Mouse (Mus musculus) forebrain, embryonic 13.5 days (tissue): ENCODE measurements around the gene Npcd. TPM values are rescaled to one million over a fixed set of nuclear protein-coding genes. Genes with fewer than 3 reads are reported as not detected.

Experiments used
- ATAC-seq: fragments of 200-750 bp; cut with Nextera tagmentation; 2 replicates; pipeline ENCODE4 v1.8.0; 2017
- H3K27ac ChIP-seq: fragments of 300-500 bp; sonication (generic); 2 replicates; pipeline ENCODE4 v1.5.1; 2015; ENCODE audit warnings: inconsistent platforms, mild to moderate bottlenecking, moderate library complexity
- H3K27me3 ChIP-seq: fragments of 300-500 bp; sonication (generic); 2 replicates; pipeline ENCODE4 v1.6.1; 2015; ENCODE audit warnings: mild to moderate bottlenecking, inconsistent platforms
- H3K36me3 ChIP-seq: fragments of 300-500 bp; sonication (generic); 2 replicates; pipeline ENCODE4 v1.6.1; 2015; ENCODE audit warnings: mild to moderate bottlenecking, inconsistent platforms; ENCODE audit not compliant: poor library complexity, severe bottlenecking
- H3K4me1 ChIP-seq: fragments of 300-500 bp; sonication (generic); 2 replicates; pipeline ENCODE4 v1.6.1; 2015; ENCODE audit warnings: inconsistent platforms
- H3K4me2 ChIP-seq: fragments of 300-500 bp; sonication (generic); 2 replicates; pipeline ENCODE4 v1.6.1; 2015; ENCODE audit warnings: inconsistent platforms, mild to moderate bottlenecking, moderate library complexity
- H3K4me3 ChIP-seq: fragments of 300-500 bp; sonication (generic); 2 replicates; pipeline ENCODE4 v1.5.1; 2015; ENCODE audit warnings: mild to moderate bottlenecking, inconsistent platforms
- H3K9ac ChIP-seq: fragments of 300-500 bp; sonication (generic); 2 replicates; pipeline ENCODE4 v1.6.1; 2015; ENCODE audit warnings: mild to moderate bottlenecking, inconsistent platforms
- H3K9me3 ChIP-seq: fragments of 300-500 bp; sonication (generic); replicated peaks from 2 replicates; pipeline ENCODE4 v1.6.1; 2016; ENCODE audit warnings: inconsistent platforms
- WGBS: fragments of 180-500 bp; shearing (Covaris S2); methylation state at CpG from one replicate; pipeline ENCODE4 v1.1.7; 2015; 5-methylcytosine and 5-hydroxymethylcytosine counted together
- polyA plus RNA-seq: library from polyadenylated mRNA; unstranded; fragments of >200 nt; fragmentation: Nextera tagmentation; extraction: Ambion mirVana; gene quantifications from 2 replicates; pipeline ENCODE4 v1.2.1, GENCODE M21; 2015

Npcd gene
- polyA plus RNA-seq, 1 experiment from 2014 or later, result not detected

DNA sequence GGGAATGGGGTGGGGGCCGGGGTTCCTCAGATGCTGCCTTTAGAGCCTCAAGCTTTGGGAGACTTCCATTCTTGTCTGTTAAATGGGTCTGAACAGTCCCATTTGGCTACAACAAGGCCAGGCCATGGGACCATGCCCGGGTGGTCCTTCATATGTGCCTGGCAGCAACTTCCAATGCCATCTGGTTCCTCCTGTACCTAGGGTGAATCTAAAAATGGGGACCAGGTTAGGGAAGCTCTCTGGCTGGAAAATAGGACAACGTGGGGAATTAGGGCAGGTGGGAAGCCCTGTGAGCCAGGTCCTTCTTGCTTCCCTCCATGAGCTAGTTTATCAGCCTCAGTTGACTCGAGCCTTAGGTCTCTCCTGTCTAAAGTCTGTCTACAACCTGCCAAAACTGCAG lies 23.0 kb downstream of the Npcd start:
- Histone ChIP-seq H3K27me3 (peaks cover 29% of the 10 kb centered on the region), H3K4me1 (no peaks in the 10 kb centered on the region), H3K9ac (no peak overlapping the region), H3K4me3 (no peak overlapping the region), H3K9me3 (no peaks in the 10 kb centered on the region), H3K4me2 (no peak overlapping the region), H3K27ac (no peak overlapping the region), H3K36me3 (no peaks in the 10 kb centered on the region)
- no peak for ATAC-seq
- 67% methylated on average over 4 of the region's 4 CpGs for WGBS

DNA sequence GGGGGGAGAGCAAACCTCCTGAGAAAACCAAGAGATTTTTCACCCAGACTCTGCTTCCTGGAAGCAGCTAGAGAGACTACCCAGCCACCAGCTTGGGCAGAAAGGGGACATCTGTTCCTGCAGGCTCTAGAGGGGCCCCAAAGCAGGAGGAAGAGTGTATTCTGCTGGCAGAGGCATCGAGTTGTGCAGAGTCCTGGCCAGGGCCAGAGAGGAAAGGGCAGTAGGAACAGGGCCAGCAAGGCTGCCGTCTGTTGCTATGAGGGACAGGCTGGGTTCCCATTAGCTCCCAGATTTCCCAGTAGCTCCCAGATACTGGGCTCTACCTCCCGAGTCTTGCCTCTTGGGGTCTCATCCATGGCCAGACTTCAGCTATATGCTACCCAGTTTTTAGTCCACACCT lies 24.0 kb downstream of the Npcd start:
- Histone ChIP-seq H3K4me3 (no peak overlapping the region), H3K9me3 (no peaks in the 10 kb centered on the region), H3K36me3 (no peaks in the 10 kb centered on the region), H3K4me2 (no peak overlapping the region), H3K27me3 (peaks cover 38% of the 10 kb centered on the region), H3K9ac (no peak overlapping the region), H3K4me1 (0 out of 2 replicates have a peak, but pooled peaks cover 2% of the 10 kb centered on the region), H3K27ac (no peak overlapping the region)
- ATAC-seq, result no peak
- 62% methylated on average over 2 of the region's 3 CpGs for WGBS

DNA sequence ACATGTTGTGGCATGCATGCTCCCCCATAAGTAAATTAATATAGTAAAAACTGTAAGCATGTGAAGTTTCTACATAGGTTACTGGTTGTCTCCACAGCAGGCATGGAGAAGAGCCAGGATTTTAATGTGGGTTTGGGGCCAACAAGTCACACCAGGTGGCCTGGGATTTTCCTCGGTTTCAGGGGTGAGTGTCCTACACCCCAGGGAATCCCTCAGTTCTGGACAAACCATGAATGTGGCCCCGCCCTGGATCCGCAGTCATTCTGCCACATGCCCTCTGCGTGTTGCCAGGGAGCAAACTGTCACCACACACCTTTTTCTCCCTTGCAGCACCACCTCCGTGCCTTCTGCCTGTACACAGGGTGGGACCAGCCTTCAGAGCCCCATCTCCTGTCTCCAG lies 25.4 kb downstream of the Npcd start:
- no peak overlapping the region for H3K27ac ChIP-seq
- no peak overlapping the region for H3K9ac ChIP-seq
- H3K27me3 ChIP-seq, result peaks cover 51% of the 10 kb centered on the region
- H3K9me3 ChIP-seq, result no peaks in the 10 kb centered on the region
- no peaks in the 10 kb centered on the region for H3K36me3 ChIP-seq
- no peak overlapping the region for H3K4me2 ChIP-seq
- no peak overlapping the region for H3K4me3 ChIP-seq
- WGBS, result 51% methylated on average over 5 of the region's 5 CpGs
- peaks cover 13% of the 10 kb centered on the region for H3K4me1 ChIP-seq
- no peak for ATAC-seq

DNA sequence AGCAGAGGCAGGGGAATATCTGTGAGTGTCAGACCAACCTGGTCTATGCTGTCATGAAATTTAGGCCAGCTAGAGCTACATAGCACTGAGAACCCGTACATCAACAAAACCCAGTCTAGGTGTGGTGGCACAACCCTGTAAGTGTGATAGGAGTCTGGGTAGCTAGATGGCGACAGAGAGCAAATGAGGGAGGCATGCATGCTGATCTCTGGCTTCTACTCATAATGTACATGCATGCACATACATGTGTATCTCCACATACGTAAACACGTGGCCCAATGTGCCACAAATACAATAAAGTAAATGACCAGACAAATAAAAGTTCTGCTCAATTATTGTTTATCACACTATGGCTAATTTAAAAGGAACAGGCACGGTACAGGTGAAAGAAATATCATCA lies 25.9 kb downstream of the Npcd start:
- no peaks in the 10 kb centered on the region for H3K9me3 ChIP-seq
- ATAC-seq, result no peak
- no peaks in the 10 kb centered on the region for H3K36me3 ChIP-seq
- H3K27me3 ChIP-seq, result peaks cover 56% of the 10 kb centered on the region
- no peak overlapping the region for H3K27ac ChIP-seq
- no peak overlapping the region for H3K9ac ChIP-seq
- 33% methylated on average over 5 of the region's 5 CpGs for WGBS
- no peak overlapping the region for H3K4me3 ChIP-seq
- H3K4me2 ChIP-seq, result no peak overlapping the region
- H3K4me1 ChIP-seq, result peaks cover 19% of the 10 kb centered on the region

DNA sequence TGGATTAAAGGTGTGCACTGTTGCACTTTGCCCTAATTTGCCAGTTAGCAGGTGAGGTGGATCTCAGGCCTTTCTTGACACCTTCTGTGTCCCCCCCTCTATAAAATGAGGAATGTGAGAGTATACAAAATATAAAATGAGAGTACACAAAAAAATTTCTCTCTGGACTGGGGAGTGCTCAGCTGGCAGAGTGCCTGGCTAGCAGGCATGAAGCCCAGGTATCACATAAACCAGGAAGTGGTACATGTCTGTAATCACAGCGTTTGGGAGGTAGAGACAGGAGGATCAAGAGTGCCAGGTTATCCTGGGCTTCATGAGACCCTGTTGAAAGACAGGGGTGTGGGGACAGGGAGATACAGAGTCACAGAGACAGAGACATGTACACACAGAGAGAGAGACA lies 27.0 kb downstream of the Npcd start:
- Histone ChIP-seq H3K9ac (no peak overlapping the region), H3K4me1 (peaks cover 21% of the 10 kb centered on the region), H3K4me2 (no peak overlapping the region), H3K36me3 (no peaks in the 10 kb centered on the region), H3K27ac (no peak overlapping the region), H3K4me3 (no peak overlapping the region), H3K27me3 (peaks cover 67% of the 10 kb centered on the region), H3K9me3 (no peaks in the 10 kb centered on the region)
- WGBS, result 50% methylated on average over 1 of the region's 1 CpGs
- ATAC-seq, result no peak

DNA sequence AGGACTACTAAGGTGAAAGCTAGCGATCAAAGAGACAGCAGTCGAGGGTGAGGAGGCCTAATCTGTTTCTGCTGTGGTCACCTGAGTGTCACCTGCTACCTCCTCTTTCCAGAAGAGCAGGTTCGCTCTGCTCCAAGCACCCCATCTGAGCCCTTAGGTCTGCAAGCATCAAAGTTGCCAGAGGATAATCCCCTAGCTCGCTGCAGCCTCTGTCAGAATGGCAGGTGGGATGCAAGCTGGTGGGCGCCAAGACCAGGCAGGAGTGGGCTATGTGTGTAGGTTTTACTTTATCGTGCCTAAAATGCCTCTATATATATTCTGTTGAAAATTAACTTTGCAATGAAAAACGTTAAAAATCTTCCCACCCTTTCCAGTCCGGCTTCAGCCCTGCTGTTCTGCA lies 28.8 kb downstream of the Npcd start:
- peaks cover 21% of the 10 kb centered on the region for H3K4me1 ChIP-seq
- no peaks in the 10 kb centered on the region for H3K36me3 ChIP-seq
- H3K4me3 ChIP-seq, result peak overlapping the region; percentile 62
- no peak for ATAC-seq
- H3K9ac ChIP-seq, result peak overlapping the region; percentile 74; the same call in 1 of the 2 replicates
- peak overlapping the region; percentile 86 for H3K4me2 ChIP-seq
- 22% methylated on average over 8 of the region's 8 CpGs for WGBS
- peaks cover 69% of the 10 kb centered on the region for H3K27me3 ChIP-seq
- H3K9me3 ChIP-seq, result no peaks in the 10 kb centered on the region
- 0 out of 2 replicates have a peak overlapping the region, but pooled peaks have one; percentile 44 for H3K27ac ChIP-seq

DNA sequence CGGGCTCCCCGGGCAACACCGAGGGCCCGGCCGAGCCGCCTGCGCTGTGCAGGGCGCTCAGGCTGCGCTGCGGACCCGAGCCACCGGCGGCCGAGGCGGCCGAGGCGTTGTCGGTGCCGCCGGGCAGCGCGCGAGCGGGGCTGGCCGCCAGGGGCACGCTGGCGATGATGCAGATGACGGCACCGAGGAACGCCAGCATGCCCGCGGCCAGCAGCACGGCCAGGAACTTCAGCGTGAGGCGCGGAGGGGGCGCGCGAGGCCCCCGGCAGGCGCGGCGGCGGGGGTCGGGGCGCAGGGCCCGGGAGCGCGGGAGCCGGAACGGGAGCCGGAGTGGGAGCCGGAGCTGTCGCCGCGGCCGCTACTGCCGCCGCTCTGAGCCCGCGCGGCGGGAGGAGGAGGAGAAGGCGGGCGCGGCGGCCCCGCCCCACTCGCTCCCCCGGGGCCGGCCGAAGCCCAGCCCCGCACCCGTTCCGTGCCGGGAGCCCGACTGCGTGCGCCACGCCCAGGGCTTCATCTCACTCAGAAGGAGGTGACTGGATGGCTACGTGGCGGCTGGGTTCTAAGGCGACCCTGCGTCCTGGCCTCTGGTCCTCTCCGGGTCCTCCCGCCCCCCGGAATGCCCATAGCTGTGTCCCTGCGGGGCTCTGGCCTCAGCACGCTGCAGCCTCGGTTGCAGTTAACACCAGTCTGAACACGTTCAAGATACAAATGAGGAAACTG lies 29.5 kb downstream of the Npcd start, which contains the start of gene Nptxr:
Gene Nptxr (minus strand): TSS at position 415 of the 720 bp plus-strand sequence.
- peaks cover 21% of the 10 kb centered on the region for H3K4me1 ChIP-seq
- H3K4me3 ChIP-seq, result peak within 1 kb of the TSS; percentile 62
- H3K4me2 ChIP-seq, result peak within 1 kb of the TSS; percentile 86
- peak; percentile 78 for ATAC-seq
- H3K36me3 ChIP-seq, result no peaks in the 10 kb centered on the region
- H3K9me3 ChIP-seq, result no peaks in the 10 kb centered on the region
- H3K9ac ChIP-seq, result peak within 1 kb of the TSS; percentile 74
- H3K27ac ChIP-seq, result peak within 1 kb of the TSS; percentile 69
- H3K27me3 ChIP-seq, result peaks cover 69% of the 10 kb centered on the region
- WGBS, result under 1% methylated on average over 47 of the region's 91 CpGs

DNA sequence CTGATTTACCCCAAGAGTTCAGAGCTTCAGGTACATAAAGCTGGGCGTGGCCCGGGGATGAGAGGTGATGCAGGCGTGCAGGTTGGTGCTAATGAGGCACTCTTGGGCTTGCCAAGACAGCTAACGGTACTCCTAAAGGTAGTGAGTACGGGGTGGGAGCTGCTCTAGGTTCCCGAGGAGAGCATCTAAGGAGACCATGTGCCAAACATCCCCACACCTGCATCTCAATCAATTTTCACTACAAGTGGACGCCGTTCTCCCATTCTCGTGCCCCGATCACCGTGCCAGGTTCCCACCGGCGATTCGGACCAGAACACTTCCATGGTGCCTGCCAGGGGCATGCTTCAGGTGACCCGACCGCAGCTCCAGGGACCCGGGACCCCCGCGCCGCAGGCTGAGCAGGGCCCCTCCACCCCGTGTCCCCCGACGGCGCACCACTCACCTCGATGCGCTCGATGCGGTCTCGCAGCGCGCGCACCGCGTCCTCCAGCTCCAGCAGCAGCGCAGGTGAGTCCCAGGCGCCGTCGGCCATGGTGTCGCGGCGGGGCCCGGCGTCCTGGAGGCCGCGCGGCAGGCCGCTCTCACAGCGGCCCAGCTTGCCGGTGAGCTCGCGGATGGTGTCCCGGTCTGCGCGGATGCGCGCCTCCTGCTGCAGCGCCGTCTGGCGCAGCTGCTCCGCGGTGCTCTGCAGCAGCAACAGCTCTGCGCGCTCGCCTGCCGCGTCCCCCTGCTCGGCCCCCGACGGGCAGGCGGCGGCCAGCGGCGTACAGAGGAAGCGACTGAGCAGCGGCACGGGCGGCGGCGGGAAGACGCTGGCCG lies 30.3 kb downstream of the Npcd start:
- H3K4me1 ChIP-seq, result peaks cover 21% of the 10 kb centered on the region
- ATAC-seq, result peak; percentile 55
- 7% methylated on average over 79 of the region's 81 CpGs for WGBS
- peaks cover 66% of the 10 kb centered on the region for H3K27me3 ChIP-seq
- H3K9ac ChIP-seq, result peak overlapping the region; percentile 74
- H3K27ac ChIP-seq, result peak overlapping the region; percentile 69
- H3K4me2 ChIP-seq, result peak overlapping the region; percentile 86
- no peaks in the 10 kb centered on the region for H3K36me3 ChIP-seq
- H3K4me3 ChIP-seq, result peak overlapping the region; percentile 62
- no peaks in the 10 kb centered on the region for H3K9me3 ChIP-seq

DNA sequence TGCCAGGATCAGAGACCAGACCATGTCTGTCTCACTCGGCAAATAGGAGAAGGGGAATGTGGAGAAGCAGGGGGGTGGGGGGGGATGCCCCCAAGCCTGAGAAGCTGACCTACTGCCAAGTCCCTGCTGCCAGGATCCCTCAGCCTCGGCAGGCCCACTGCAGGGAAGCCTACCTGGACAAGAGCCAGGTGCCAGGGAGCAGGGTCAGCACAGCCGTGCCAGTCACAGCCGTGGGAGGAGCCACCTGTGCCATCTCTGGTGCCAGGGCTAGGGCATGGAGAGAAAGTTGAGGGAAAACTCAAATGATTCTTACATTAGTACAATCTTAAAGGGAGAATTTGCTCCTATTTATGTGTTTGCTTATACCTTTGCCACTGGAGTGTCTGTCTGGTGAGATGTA lies 31.7 kb downstream of the Npcd start:
- Histone ChIP-seq H3K4me2 (no peak overlapping the region), H3K27me3 (peaks cover 59% of the 10 kb centered on the region), H3K36me3 (no peaks in the 10 kb centered on the region), H3K9me3 (no peaks in the 10 kb centered on the region), H3K9ac (no peak overlapping the region), H3K4me3 (no peak overlapping the region), H3K4me1 (peaks cover 21% of the 10 kb centered on the region), H3K27ac (no peak overlapping the region)
- 72% methylated on average over 4 of the region's 4 CpGs for WGBS
- no peak for ATAC-seq

DNA sequence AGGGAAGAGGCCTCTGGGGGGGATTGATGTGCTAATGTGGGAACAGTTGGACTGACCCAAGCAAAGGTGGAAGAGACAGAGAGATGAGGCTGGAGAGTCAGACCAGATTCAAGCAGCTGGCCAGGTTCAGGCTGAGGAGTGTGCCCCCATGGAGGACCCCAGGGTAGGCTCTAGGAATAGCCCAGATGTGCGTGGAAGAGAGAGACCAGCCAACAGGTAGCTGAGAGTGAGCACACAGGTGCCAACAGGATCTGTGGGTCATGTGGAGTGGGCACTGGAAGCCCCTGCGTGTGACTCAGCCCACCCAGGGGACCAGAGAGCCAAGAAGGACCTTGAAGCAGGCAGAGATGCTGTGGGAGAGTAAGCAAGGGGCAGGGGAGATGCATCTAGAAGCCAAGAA lies 32.4 kb downstream of the Npcd start:
- peaks cover 21% of the 10 kb centered on the region for H3K4me1 ChIP-seq
- H3K9ac ChIP-seq, result no peak overlapping the region
- H3K27me3 ChIP-seq, result peaks cover 52% of the 10 kb centered on the region
- H3K4me2 ChIP-seq, result no peak overlapping the region
- no peaks in the 10 kb centered on the region for H3K9me3 ChIP-seq
- H3K27ac ChIP-seq, result no peak overlapping the region
- H3K4me3 ChIP-seq, result no peak overlapping the region
- H3K36me3 ChIP-seq, result no peaks in the 10 kb centered on the region
- WGBS, result 75% methylated on average over 2 of the region's 2 CpGs
- ATAC-seq, result no peak

DNA sequence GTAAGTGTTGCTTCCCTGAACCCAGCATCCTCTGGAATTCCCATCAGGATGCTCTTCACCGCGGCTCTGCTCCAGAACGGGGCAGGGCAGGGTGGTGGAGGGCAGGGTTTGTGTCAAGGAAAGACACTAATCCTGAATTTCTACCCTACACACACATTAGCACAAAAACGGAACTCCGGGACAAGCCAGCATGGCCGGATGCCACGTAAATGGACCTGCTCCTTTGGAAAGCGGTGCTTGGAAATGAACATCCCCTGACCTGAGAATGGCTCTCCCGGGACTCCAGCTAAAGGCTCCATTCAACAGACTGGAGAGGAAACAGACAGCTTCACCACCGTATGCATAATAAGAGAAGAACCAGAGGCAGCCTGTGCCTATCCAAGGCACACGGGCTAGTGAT lies 33.3 kb downstream of the Npcd start:
- Histone ChIP-seq H3K27me3 (peaks cover 43% of the 10 kb centered on the region), H3K36me3 (no peaks in the 10 kb centered on the region), H3K4me1 (peaks cover 27% of the 10 kb centered on the region), H3K9me3 (no peaks in the 10 kb centered on the region), H3K9ac (no peak overlapping the region), H3K4me3 (no peak overlapping the region), H3K27ac (no peak overlapping the region), H3K4me2 (no peak overlapping the region)
- WGBS, result 56% methylated on average over 11 of the region's 11 CpGs
- no peak for ATAC-seq

DNA sequence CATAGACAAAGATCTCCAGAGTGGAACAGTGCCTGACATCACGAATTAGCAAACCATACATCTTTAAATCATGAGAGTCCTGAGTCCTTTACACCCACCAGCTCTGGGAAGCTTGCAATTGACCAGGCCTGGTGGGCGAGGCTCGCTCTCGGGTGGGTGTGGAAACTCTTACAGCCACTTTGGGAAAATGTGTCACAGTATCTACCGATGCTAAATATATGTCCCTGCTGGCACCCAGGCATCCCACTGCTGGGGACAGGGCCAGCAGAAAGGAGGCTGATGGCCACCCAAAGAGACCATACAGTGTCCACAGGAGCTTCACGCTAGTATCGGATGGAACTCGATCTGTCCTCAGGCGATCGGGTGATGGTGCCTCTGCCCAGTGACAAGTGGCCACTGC lies 35.4 kb downstream of the Npcd start:
- no peak for ATAC-seq
- Histone ChIP-seq H3K9ac (no peak overlapping the region), H3K4me2 (no peak overlapping the region)

More for the DNA sequence above, 35.4 kb downstream of the Npcd start:
- 92% methylated on average over 10 of the region's 10 CpGs for WGBS
- Histone ChIP-seq H3K4me3 (no peak overlapping the region), H3K27me3 (peaks cover 22% of the 10 kb centered on the region), H3K9me3 (no peaks in the 10 kb centered on the region), H3K4me1 (peaks cover 13% of the 10 kb centered on the region), H3K27ac (no peak overlapping the region), H3K36me3 (no peaks in the 10 kb centered on the region)
